Mouse (Mus musculus) bone marrow, adult 2 months (tissue): Measurements from ENCODE around the gene Zmynd10. TPM values are rescaled to one million over a fixed set of nuclear protein-coding genes. Genes with fewer than 3 reads are reported as not detected.

Experiments used
- H3K27ac ChIP-seq: fragments of 200-500 bp; 2 replicates; pipeline ENCODE4 v1.5.1; 2012; ENCODE audit warnings: low read depth, mild to moderate bottlenecking, control low read depth, inconsistent platforms, low read length; ENCODE audit not compliant: control insufficient read depth, poor library complexity, insufficient read depth
- H3K4me1 ChIP-seq: fragments of 200-500 bp; 2 replicates; pipeline ENCODE4 v1.6.1; 2011; ENCODE audit warnings: low read length; ENCODE audit not compliant: control insufficient read depth, insufficient read depth
- H3K4me3 ChIP-seq: fragments of 200-500 bp; replicated peaks from 2 replicates; pipeline ENCODE3; 2011; ENCODE audit warnings: mild to moderate bottlenecking, low read depth, low read length, control low read depth; ENCODE audit not compliant: control insufficient read depth
- CTCF ChIP-seq: fragments of 200-500 bp; IDR thresholded peaks from 2 replicates; pipeline ENCODE4 v1.5.1; 2011; ENCODE audit warnings: low read length, control low read depth; ENCODE audit not compliant: control insufficient read depth, insufficient read depth
- POLR2A ChIP-seq: fragments of 200-500 bp; IDR thresholded peaks from 2 replicates; pipeline ENCODE4 v1.6.1; 2011; ENCODE audit warnings: low read depth, mild to moderate bottlenecking, control low read depth, low read length, borderline replicate concordance; ENCODE audit not compliant: control insufficient read depth
- WGBS: fragments of 180-500 bp; shearing (Covaris S2); methylation state at CpG from one replicate; pipeline ENCODE4 v1.1.7; 2018; 5-methylcytosine and 5-hydroxymethylcytosine counted together
- polyA plus RNA-seq: library from polyadenylated mRNA; stranded (reverse); fragments of >200 nt; gene quantifications from 2 replicates; pipeline ENCODE4 v1.2.4, GENCODE M21; 2011; ENCODE audit warnings: low replicate concordance; ENCODE audit not compliant: missing spikeins, insufficient read depth, insufficient read length

Zmynd10 gene
- polyA plus RNA-seq, 1 experiment = not detected

- Histone ChIP-seq H3K27ac (peak overlapping the region; percentile 73), H3K4me1 (peaks cover 1% of the 10 kb centered on the region; the same call in 1 of the 2 replicates), H3K4me3 (peak overlapping the region; percentile 48)
- TF ChIP-seq CTCF (no peak), POLR2A (no peak)
- WGBS = 84% methylated on average over 5 of the region's 5 CpGs
Measured at GRCm38 (mm10) chr9:107586504-107586903, 39.4 kb downstream of the Zmynd10 start.

- peaks cover 1% of the 10 kb centered on the region; the same call in 1 of the 2 replicates for H3K4me1 ChIP-seq
- H3K27ac ChIP-seq = peak within 1 kb of the TSS; percentile 89
- 10% methylated on average over 46 of the region's 46 CpGs for WGBS
- peak within 1 kb of the TSS; percentile 79 for H3K4me3 ChIP-seq
- TF ChIP-seq POLR2A = peak; percentile 93
- no peak for TF ChIP-seq CTCF
Measured at GRCm38 (mm10) chr9:107586974-107587832, 40.1 kb downstream of the Zmynd10 start, which contains the start of gene Ifrd2. Gene Ifrd2 (plus strand): TSS chr9:107587642.

- no peak for TF ChIP-seq POLR2A
- TF ChIP-seq CTCF = no peak
- H3K4me1 ChIP-seq = peaks cover 1% of the 10 kb centered on the region; the same call in 1 of the 2 replicates
- peak overlapping the region; percentile 89 for H3K27ac ChIP-seq
- H3K4me3 ChIP-seq = peak overlapping the region; percentile 79
- WGBS = under 1% methylated on average over 33 of the region's 33 CpGs
Measured at GRCm38 (mm10) chr9:107587833-107588639, 40.9 kb downstream of the Zmynd10 start.

- H3K4me1 ChIP-seq = peaks cover 3% of the 10 kb centered on the region; the same call in 1 of the 2 replicates
- peak overlapping the region; percentile 50 for H3K4me3 ChIP-seq
- 76% methylated on average over 25 of the region's 25 CpGs for WGBS
- H3K27ac ChIP-seq = peak overlapping the region; percentile 89
- TF ChIP-seq CTCF = no peak
- TF ChIP-seq POLR2A = no peak
Measured at GRCm38 (mm10) chr9:107590058-107590772, 43.1 kb downstream of the Zmynd10 start.

GRCm38 (mm10) chr9:107590773-107591060 lies 43.6 kb downstream of the Zmynd10 start:
- H3K4me1 ChIP-seq = peaks cover 3% of the 10 kb centered on the region; the same call in 1 of the 2 replicates
- 92% methylated on average over 6 of the region's 6 CpGs for WGBS
- no peak overlapping the region for H3K4me3 ChIP-seq
- TF ChIP-seq CTCF (no peak), POLR2A (no peak)
- H3K27ac ChIP-seq = 0 out of 2 replicates have a peak overlapping the region, but pooled peaks have one; percentile 89

- peaks cover 2% of the 10 kb centered on the region; the same call in 1 of the 2 replicates for H3K4me1 ChIP-seq
- TF ChIP-seq CTCF (no peak), POLR2A (no peak)
- no peak overlapping the region for H3K27ac ChIP-seq
- 72% methylated on average over 11 of the region's 11 CpGs for WGBS
- H3K4me3 ChIP-seq = no peak overlapping the region
Measured at GRCm38 (mm10) chr9:107593101-107593976, 46.2 kb downstream of the Zmynd10 start.
